Mouse (Mus musculus): ENCODE data around the gene Cav2. TPM values are rescaled to one million over a fixed set of nuclear protein-coding genes. Genes with fewer than 3 reads are reported as not detected.

The Cav2 gene
- polyA plus RNA-seq, 1 experiment from 2014 or later: 3.8 TPM

- Histone ChIP-seq H3K27ac (ENCODE audit: low read depth, low read length) (no peak within 1 kb of the TSS), H3K36me3 (ENCODE audit: control insufficient read depth, insufficient read depth, low read length) (no peaks in the 10 kb centered on the region), H3K9ac (ENCODE audit: low read depth, low read length) (no peak within 1 kb of the TSS), H3K4me2 (peak within 1 kb of the TSS; percentile 74), H3K4me1 (replicated peaks; ENCODE audit: control insufficient read depth, insufficient read depth, low read length) (peaks cover 2% of the 10 kb centered on the region; the same call in 1 of the 2 replicates), H3K27me3 (replicated peaks; ENCODE audit: control insufficient read depth, insufficient read depth, low read length) (peaks cover 27% of the 10 kb centered on the region), H3K9me3 (ENCODE audit: control insufficient read depth, low read length) (no peaks in the 10 kb centered on the region), H3K4me3 (ENCODE audit: low read depth, low read length) (peak within 1 kb of the TSS; percentile 42)
- ATAC-seq (replicated peaks; ENCODE audit: low FRiP score): no peak; the same call in 1 of the 2 replicates
- 2% methylated on average over 26 of the region's 26 CpGs for WGBS
- peak; percentile 59 for DNase-seq (ENCODE audit: low spot score)
These were observed 25.1 kb downstream of the Cav2 start, which contains the start of gene Cav1 for GRCm38 (mm10) chr6:17305954-17306601. Cav1 (plus strand) TSS chr6:17306335.

- Histone ChIP-seq H3K9me3 (ENCODE audit: control insufficient read depth, low read length) (no peaks in the 10 kb centered on the region), H3K27ac (ENCODE audit: low read depth, low read length) (no peak overlapping the region), H3K4me2 (peak overlapping the region; percentile 74), H3K9ac (ENCODE audit: low read depth, low read length) (no peak overlapping the region), H3K4me1 (replicated peaks; ENCODE audit: control insufficient read depth, insufficient read depth, low read length) (peaks cover 2% of the 10 kb centered on the region; the same call in 1 of the 2 replicates), H3K27me3 (replicated peaks; ENCODE audit: control insufficient read depth, insufficient read depth, low read length) (peaks cover 27% of the 10 kb centered on the region), H3K4me3 (ENCODE audit: low read depth, low read length) (peak overlapping the region; percentile 42), H3K36me3 (ENCODE audit: control insufficient read depth, insufficient read depth, low read length) (no peaks in the 10 kb centered on the region)
- ATAC-seq (replicated peaks; ENCODE audit: low FRiP score) (no peak), DNase-seq (ENCODE audit: low spot score) (no peak)
- WGBS: under 1% methylated on average over 18 of the region's 19 CpGs
These were observed 25.8 kb downstream of the Cav2 start for GRCm38 (mm10) chr6:17306602-17307325.

- H3K4me3 ChIP-seq (ENCODE audit: low read depth, low read length): peak overlapping the region; percentile 42
- no peak overlapping the region for H3K9ac ChIP-seq (ENCODE audit: low read depth, low read length)
- peak; percentile 78 for ATAC-seq (replicated peaks; ENCODE audit: low FRiP score)
- peak overlapping the region; percentile 74 for H3K4me2 ChIP-seq
- H3K4me1 ChIP-seq (replicated peaks; ENCODE audit: control insufficient read depth, insufficient read depth, low read length): peaks cover 2% of the 10 kb centered on the region; the same call in 1 of the 2 replicates
- peak; percentile 64 for DNase-seq (ENCODE audit: low spot score)
- H3K36me3 ChIP-seq (ENCODE audit: control insufficient read depth, insufficient read depth, low read length): no peaks in the 10 kb centered on the region
- no peaks in the 10 kb centered on the region for H3K9me3 ChIP-seq (ENCODE audit: control insufficient read depth, low read length)
- H3K27ac ChIP-seq (ENCODE audit: low read depth, low read length): no peak overlapping the region
- 1% methylated on average over 31 of the region's 31 CpGs for WGBS
- H3K27me3 ChIP-seq (replicated peaks; ENCODE audit: control insufficient read depth, insufficient read depth, low read length): peaks cover 27% of the 10 kb centered on the region
These were observed 26.6 kb downstream of the Cav2 start for GRCm38 (mm10) chr6:17307461-17308115.

DNA sequence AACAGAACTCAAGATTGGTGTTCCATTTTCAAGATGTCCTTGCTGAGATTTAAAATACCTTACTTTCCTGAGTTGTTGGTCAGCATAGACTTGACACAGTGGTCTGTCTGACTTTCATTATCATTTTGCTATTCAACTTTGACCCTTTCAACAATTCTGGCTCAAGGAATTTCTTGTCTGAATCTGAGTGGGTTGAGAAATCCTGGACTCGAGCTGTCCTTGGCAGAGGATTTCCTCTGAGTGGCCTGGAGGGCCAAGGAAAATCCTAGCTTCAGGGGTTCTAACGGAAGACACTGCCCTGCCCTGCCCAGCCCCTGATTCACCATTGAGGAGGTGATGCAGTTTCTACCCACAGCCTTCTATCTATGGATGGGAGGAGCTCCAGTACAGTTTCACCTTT is 27.7 kb downstream of the Cav2 start:
- no peaks in the 10 kb centered on the region for H3K9me3 ChIP-seq (ENCODE audit: control insufficient read depth, low read length)
- H3K36me3 ChIP-seq (ENCODE audit: control insufficient read depth, insufficient read depth, low read length): no peaks in the 10 kb centered on the region
- 38% methylated on average over 2 of the region's 2 CpGs for WGBS
- ATAC-seq (replicated peaks; ENCODE audit: low FRiP score): no peak
- H3K27me3 ChIP-seq (replicated peaks; ENCODE audit: control insufficient read depth, insufficient read depth, low read length): peaks cover 27% of the 10 kb centered on the region
- no peak overlapping the region for H3K4me3 ChIP-seq (ENCODE audit: low read depth, low read length)
- no peak for DNase-seq (ENCODE audit: low spot score)
- peaks cover 2% of the 10 kb centered on the region; the same call in 1 of the 2 replicates for H3K4me1 ChIP-seq (replicated peaks; ENCODE audit: control insufficient read depth, insufficient read depth, low read length)
- H3K27ac ChIP-seq (ENCODE audit: low read depth, low read length): no peak overlapping the region
- H3K9ac ChIP-seq (ENCODE audit: low read depth, low read length): no peak overlapping the region
- H3K4me2 ChIP-seq: no peak overlapping the region

DNA sequence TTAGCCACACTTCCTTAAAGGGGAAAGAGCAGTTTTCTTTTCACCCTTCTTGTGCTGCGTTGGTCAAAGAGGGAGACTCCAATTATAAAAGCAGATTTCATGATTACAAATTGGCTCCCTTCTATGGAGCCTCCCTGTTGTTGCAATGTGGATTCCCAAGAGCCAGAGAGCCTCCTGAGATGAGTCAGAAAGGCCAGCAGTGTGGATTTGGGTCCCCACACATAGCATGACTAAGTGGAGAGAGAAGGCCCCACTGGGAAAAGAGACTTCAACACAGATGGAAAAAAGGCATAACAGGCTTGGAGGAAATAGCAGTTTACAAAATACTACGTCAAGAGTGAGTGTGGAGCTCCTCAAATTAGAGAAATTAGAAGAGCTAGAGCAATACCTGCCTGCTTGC is 28.3 kb downstream of the Cav2 start:
- Histone ChIP-seq H3K36me3 (ENCODE audit: control insufficient read depth, insufficient read depth, low read length) (no peaks in the 10 kb centered on the region), H3K9me3 (ENCODE audit: control insufficient read depth, low read length) (no peaks in the 10 kb centered on the region), H3K27ac (ENCODE audit: low read depth, low read length) (no peak overlapping the region), H3K9ac (ENCODE audit: low read depth, low read length) (no peak overlapping the region), H3K4me2 (no peak overlapping the region), H3K4me1 (replicated peaks; ENCODE audit: control insufficient read depth, insufficient read depth, low read length) (peaks cover 2% of the 10 kb centered on the region; the same call in 1 of the 2 replicates), H3K27me3 (replicated peaks; ENCODE audit: control insufficient read depth, insufficient read depth, low read length) (peaks cover 25% of the 10 kb centered on the region), H3K4me3 (ENCODE audit: low read depth, low read length) (no peak overlapping the region)
- DNase-seq (ENCODE audit: low spot score): no peak
- WGBS: 74% methylated on average over 2 of the region's 2 CpGs
- ATAC-seq (replicated peaks; ENCODE audit: low FRiP score): no peak

DNA sequence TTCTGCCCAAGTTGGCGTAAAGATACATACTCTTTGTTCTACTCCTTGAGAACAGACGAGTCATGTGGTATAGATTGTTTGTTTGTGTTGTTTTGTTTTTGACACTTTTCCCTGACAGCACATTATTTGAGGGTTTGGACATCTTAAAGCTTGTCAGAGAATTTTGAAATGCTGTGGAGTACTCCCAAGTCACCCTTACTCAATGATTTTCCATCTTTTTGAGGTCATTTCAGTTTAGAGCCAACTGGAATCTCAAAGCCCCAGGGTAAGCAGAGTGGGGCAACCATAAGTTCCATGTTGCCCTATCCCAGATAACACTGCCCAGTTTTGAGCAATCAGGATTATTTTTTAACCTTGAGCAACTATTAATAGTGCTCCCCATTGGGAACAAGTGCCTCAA is 33.3 kb downstream of the Cav2 start:
- Histone ChIP-seq H3K9ac (ENCODE audit: low read depth, low read length) (no peak overlapping the region), H3K36me3 (ENCODE audit: control insufficient read depth, insufficient read depth, low read length) (no peaks in the 10 kb centered on the region), H3K27ac (ENCODE audit: low read depth, low read length) (no peak overlapping the region), H3K9me3 (ENCODE audit: control insufficient read depth, low read length) (no peaks in the 10 kb centered on the region), H3K4me3 (ENCODE audit: low read depth, low read length) (no peak overlapping the region), H3K4me1 (replicated peaks; ENCODE audit: control insufficient read depth, insufficient read depth, low read length) (no peaks in the 10 kb centered on the region), H3K27me3 (replicated peaks; ENCODE audit: control insufficient read depth, insufficient read depth, low read length) (no peaks in the 10 kb centered on the region), H3K4me2 (no peak overlapping the region)
- 82% methylated on average over 2 of the region's 2 CpGs for WGBS
- DNase-seq (ENCODE audit: low spot score) (no peak), ATAC-seq (replicated peaks; ENCODE audit: low FRiP score) (no peak)

DNA sequence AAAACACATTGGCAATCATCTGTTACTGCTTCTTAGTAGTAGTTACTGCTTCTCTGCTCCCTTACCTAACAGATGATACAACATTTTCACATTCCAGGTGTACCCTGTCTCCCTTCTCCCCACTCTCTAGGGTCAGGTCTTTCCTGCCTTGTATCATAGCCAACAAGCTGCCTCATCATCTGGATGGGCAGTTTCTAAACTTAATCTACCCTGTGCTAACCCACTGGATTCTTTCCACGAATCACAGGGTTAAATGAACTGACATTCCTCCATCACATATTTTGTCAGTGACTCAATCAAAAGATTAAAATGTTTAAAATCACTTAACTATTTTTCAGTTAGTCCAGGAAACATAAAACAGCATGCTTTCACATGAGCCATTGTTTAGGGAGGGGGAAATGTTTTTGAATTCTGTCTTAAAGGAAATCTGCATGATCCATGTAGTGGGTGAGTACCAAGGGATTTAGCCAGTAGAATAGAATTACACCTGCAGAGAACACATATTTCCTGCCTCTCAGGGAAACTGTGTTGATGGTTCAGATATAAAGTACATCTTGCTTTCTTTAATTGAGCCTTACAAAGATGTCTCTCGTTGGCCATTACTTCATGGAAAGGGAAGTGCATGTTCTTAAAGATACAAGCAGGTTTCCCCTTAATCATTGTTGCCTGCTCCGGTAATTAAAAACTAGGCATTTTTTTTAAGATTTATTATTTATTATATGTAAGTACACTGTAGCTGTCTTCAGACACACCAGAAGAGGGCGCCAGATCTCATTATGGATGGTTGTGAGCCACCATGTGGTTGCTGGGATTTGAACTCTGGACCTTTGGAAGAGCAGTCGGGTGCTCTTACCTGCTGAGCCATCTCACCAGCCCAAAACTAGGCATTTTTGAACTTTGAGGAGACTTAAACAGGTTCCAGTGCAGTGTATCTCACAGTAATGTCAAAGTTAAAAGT is 34.0 kb downstream of the Cav2 start:
- no peak overlapping the region for H3K27ac ChIP-seq (ENCODE audit: low read depth, low read length)
- no peak overlapping the region for H3K4me2 ChIP-seq
- no peak overlapping the region for H3K4me3 ChIP-seq (ENCODE audit: low read depth, low read length)
- 69% methylated on average over 5 of the region's 5 CpGs for WGBS
- no peaks in the 10 kb centered on the region for H3K4me1 ChIP-seq (replicated peaks; ENCODE audit: control insufficient read depth, insufficient read depth, low read length)
- H3K9ac ChIP-seq (ENCODE audit: low read depth, low read length): no peak overlapping the region
- H3K9me3 ChIP-seq (ENCODE audit: control insufficient read depth, low read length): no peaks in the 10 kb centered on the region
- ATAC-seq (replicated peaks; ENCODE audit: low FRiP score) (no peak), DNase-seq (ENCODE audit: low spot score) (no peak)
- H3K36me3 ChIP-seq (ENCODE audit: control insufficient read depth, insufficient read depth, low read length): no peaks in the 10 kb centered on the region
- H3K27me3 ChIP-seq (replicated peaks; ENCODE audit: control insufficient read depth, insufficient read depth, low read length): no peaks in the 10 kb centered on the region
